Mouse (Mus musculus): Measurements from ENCODE around the gene H2afy2. TPM values are rescaled to one million over a fixed set of nuclear protein-coding genes. Genes with fewer than 3 reads are reported as not detected.

Gene H2afy2
- 1 to 10 TPM in 1 of 2 experiments, under 1 TPM in 1; 0.52 to 1.0 TPM for total RNA-seq (2021)
- long read RNA-seq, experiment 1, partial matches to known transcripts = 0 of 1 reads
- long read RNA-seq, experiment 1, other reads (novel, unspliced or antisense) = 0 of 1 reads
- long read RNA-seq, experiment 2, partial matches to known transcripts = 0 of 1 reads
- long read RNA-seq, experiment 2, other reads (novel, unspliced or antisense) = 1 of 1 reads

DNA sequence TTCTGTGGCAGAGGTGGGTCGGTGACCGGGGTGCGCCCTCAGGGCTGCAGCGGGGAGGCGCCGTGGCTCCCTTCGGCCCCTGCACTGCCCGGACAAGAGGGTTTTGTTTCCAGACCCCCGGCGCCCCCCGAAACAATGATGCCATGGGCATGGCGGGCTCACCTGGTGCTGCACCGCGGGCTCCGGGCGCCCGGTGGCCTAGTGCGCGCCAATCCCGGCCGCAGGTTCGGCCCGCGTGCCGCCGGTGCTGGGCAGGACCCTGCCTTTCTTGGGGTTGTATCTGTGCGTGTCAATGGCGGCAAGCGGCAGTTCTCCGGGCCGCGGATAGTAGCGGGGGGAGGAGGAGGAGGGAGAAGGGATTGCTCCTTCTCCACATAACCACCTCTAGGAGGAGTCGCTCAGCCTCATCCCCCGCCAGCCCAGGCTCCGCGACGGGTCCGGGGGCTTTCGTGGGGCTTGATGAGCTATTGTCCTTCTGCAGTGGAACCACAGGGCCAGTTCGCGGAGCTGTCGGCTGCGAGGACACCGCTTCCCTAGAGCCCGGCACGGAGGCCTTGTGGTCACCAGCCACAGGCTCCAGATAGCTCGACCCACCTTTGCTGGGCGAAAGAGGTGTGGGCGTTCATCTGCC, at the start of gene H2afy2:
H2afy2 (minus strand) TSS at position 527 of the 631 bp plus-strand sequence.
- intact Hi-C loops (cut with DNase I) = no loop called here
- DNase-seq = peak; percentile 33 to 36

DNA sequence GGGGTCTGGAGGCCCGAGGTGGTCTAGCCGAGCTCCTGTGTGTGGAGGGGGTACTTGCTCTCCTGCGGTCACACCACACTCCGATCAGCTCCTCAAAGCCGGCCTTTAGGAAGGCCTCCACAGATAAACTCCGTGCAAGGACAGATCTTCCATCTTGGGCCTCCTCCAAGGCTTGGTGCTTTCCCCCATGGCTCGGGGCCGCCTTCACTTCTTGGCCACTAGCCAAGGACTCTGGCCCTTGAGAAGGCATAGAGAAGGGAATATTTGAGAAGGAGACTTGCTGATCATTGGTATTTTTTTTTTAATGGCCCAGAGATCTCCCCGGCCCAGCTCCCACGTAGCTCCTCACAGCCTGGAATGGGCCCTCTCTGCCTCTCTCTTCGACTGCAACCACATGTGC, 48.8 kb upstream of the H2afy2 start:
- intact Hi-C loops (cut with DNase I) = no loop called here
- no peak for DNase-seq

DNA sequence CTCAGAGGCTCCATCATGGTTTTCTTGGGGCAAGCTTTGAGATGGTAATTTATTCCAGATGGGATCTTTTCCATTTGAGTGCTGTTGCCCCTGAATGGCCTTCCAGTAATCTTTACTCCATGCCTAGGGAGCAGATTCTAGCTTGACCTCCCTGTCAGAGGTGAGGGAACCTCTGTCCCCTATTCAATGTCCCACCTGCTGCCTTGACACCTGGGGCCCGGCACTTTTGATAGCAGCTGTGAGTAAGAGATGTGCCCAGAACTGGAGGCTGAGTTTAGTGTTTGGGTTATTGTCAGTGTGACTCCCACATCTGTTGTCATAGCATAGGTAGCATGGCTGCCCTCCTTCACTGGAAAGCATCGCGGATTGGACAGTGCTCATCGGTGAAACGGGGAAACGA, 47.8 kb upstream of the H2afy2 start:
- no peak for DNase-seq
- intact Hi-C loops (cut with DNase I) = no loop called here

DNA sequence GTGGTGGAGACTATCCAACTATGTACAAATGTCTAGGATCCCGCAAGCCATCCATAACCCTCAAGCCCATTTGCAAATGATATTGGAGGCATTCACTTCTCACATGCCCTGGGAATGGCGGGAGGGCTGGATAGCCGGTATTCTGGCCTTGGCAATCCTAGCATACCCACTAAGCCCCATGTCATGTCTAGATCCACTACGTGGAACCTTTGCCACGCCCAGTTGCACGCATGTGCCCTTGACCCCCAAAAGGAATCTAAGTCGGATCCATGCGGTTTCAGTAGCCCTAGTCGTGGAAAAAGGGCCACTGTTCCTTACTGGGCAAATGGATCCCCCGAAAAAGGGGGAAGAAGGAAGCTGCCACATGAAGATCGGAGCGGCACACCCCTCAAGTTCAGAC, 47.3 kb upstream of the H2afy2 start:
- no peak for DNase-seq
- intact Hi-C loops (cut with DNase I) = no loop called here

DNA sequence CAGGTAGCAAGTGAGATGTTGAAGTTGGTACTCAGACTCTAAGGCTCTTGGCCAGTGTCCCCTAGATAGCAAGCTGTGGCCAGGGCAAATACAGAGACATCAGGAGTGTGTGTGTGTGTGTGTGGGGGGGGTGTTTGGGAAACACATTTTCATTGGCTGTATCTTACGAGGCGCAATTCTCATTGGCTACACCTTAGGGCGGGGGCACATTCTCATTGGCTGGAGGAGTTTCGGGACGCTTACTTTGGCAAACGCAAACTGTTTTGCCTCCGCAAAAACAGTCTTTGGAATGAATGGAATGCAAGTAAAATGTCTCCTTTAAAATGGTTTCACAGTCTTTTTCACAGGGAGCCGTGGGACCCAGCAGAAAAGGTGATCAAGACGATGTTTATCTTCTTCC, 46.9 kb upstream of the H2afy2 start:
- intact Hi-C loops (cut with DNase I) = no loop called here
- DNase-seq = no peak

DNA sequence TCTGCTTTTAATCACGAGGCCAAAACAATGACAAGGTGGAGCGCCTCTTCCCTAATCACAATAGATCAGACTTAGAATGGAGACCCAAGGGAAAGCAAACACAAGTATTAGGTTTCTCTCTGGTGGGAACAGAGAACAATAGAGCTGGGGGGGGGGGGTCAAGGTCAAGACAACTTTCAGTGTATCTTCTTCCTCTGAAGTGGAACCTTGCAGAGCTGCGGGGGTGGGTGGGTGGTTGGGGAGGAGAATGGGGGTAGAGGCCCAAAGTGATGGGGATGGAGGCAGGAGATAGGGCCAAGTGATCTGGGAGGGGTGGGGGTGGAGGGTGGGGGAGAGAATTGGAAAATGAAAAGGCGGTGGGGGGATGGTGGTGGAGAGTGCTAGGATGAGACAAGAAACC, 45.1 kb upstream of the H2afy2 start:
- DNase-seq = no peak
- intact Hi-C loops (cut with DNase I) = no loop called here

DNA sequence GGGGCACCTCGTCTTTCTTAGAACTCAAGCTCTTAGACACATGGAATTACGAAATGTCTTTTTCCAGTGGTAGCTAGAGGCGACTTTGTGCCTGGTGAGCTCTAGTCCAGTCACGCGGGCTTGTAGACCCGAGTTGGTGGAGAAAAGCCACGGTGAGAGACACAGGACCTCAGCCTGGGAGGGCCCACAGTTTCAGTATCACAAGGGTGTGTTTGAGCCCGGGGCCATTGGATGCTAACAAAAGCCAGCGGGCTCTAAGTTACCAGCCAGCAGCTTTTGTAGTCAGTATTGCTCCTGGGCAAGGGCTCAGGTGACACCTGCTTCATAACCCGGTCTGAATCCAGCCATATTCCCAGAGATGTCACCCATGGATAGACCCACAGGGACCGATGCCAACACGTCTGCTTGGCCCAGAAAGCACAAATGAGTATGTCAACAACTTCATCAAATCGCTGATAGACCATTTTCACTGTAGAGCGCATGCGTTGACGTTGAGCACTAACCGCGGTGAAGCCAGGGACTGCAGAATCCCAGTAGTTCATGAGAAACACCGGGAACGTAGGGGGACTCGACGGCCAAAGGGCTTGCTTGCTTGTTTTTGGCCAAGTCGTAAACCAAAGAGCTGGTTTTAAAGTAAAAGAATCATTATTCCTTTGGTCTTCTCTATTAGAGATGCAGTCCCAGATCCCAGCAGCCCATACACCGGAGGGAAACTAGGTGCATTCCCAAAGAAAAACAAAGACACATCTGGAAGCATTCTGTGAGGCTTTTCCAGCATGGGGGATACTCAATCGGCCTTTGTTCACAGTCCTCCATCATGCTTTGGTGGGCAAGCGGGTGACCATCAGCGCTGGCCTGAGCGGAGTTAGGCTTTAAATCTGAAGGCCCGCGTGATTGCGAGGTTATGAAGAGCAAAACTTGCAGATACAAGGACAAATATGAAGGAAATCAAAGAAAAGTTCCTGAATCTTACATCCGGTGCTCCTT, 44.3 kb upstream of the H2afy2 start:
- intact Hi-C loops (cut with DNase I) = no loop called here

DNA sequence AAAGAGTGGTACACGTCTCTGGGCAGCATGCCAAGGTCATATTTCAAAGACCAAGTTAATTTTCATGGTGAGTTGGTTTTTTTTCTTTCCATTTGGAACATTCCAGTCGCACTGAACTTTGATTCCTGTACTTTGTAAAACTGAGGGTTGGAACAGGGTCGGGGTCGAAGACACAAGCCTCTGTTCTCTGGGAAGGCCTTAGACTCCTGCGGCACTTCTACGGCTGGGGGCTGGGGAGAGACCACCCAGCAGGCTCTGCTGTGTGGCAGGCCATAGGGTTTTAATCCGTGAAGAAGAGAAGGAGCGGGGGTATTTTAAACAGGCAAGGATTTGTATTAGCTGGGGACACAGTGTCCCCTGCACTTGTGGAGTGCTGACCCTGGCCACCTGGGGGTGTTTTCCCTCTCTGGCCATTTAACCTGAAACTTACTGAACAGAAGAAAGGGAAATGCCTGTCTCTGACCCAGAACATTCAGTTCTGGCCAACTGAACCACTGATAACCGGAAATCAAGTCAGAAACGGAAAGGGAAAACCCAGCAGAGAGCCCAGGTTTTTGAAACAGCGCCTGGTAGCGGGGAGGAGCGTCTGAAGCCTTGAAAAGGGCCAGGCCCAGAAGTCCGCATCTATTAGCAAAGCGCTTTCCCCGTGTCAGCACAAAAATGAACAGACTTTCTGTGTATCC, 42.9 kb upstream of the H2afy2 start:
- intact Hi-C loops (cut with DNase I) = no loop called here
- no peak for DNase-seq

More for the DNA sequence above, 44.3 kb upstream of the H2afy2 start:
- DNase-seq = no peak

DNA sequence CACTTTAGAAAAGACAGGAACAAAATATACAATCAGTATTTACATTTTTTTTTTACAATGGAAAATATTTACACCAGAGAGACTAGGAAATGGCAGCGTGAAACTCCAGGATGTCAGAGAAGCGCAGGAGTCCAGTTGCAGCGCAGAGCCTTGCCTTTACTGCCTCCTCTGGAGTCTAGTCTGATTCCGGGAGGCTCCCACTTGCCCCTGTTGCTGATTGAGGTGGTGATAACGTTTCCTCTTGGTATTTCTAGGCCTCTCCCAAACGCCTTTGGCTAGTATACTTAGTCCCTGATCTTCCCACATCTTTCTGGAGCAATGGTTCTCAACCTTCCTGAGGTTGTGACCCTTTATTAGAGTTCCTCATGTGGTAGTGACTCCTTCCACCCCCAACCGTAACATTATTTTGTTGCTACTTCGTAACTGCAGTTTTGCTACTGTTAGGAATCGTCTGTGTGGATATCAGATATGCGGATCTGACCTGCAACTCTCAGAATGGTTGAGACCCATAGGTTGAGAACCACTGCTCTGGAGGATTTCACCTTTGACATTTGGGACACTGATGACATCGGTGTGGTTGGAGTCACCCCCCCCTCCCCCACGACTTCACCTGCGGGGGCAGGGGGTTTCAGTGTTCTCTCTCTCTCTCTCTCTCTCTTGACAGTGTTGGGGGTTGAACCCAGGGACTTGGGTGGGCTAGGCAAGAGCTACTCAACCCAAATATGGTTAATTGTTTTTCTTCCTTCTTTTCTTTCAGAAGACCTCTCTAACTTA, 42.2 kb upstream of the H2afy2 start:
- intact Hi-C loops (cut with DNase I) = no loop called here
- no peak for DNase-seq

DNA sequence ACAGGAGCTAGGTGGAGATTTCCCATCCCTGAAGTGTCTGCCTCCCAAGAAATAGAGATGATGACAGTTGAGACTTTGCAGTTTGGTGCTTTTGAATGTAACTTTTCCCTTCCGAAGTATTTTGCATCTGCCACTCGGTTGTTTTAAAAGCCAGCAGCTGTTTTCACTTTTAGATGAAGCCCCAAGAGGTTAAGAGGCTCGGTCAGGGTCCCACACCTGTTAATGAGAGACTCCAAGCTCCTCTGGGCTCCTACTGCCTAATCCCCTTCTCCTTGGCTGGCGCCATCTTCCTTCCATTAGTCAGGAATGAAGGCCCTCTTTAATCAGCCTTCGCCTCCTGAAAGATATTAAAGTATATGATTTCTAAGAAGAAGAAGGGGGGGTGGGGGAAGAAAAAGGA, 41.6 kb upstream of the H2afy2 start:
- intact Hi-C loops (cut with DNase I) = no loop called here
- no peak for DNase-seq

DNA sequence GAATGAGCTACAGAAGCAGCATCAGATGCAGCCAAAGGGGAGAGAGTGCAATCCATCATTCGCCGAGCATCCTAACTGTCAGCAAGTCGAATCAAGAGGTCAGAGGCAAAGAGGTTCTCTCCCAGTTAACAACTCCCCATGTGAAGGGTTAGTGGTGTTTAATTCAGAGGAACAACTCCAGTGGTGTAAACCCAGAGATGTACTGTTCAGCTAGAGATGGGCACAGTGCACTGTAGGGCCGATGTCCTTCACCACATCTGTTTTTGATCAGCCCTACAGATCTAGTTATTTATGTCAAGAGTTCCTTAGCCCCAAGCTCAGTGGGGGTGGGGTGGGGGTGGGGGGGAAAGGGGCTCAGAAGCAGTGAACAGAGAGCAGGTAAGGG, 39.8 kb upstream of the H2afy2 start:
- DNase-seq = no peak
- intact Hi-C loops (cut with DNase I) = no loop called here

DNA sequence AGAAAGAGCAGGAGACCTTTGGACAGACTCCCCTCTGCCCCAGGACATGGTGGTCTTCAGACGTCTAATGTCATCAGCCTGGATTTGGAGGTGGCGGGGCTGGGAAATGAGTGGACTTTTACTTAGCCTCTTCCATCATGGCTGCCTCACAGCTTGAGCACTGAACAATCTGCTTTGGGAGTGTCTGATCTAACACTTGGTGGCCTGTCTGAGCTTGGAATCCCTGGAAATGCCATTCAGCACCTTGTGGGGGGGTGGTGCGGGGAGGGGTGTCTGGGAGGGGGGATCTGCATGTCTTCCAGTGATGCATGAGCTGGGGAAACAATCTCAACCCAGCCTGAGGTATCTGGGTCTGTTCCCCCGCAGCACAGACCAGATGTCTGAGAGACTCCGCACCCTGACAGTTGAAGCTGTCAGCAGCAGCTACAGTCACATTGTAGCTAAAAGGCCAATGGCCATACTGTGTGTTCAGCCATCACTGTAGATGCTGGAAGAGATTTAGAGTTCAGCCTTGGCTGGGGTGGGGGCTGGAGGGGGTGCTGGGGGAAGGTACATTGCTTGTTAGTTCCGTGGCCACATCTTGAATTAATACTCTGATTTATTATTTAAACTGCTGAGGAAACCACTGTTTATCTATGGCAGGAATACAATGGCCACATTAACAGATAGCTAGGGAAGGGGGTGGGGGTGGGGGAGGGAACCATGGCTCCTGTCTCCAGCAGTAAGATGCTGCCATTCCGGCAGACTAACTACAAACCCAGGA, 39.2 kb upstream of the H2afy2 start:
- intact Hi-C loops (cut with DNase I) = no loop called here
- no peak for DNase-seq

DNA sequence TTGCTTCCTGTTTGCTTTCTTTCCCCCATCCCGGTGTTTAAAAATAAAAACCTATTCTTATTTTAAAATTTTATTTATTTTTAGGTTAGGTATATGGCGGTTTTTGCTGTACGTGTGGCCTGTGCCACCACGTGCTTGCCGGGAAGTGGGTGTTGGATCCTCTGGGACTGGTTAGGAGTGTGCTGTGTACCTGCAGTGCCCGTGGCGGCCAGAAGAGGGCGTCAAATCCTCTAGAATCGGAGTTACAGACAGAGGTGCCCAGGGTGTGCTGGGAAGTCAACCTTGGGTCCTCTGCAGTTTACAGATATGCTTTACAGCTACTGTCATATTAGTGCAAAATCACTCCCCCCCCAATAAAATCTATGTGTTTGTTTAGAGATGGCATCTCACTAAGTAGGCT, 36.1 kb upstream of the H2afy2 start:
- no peak for DNase-seq
- intact Hi-C loops (cut with DNase I) = no loop called here

DNA sequence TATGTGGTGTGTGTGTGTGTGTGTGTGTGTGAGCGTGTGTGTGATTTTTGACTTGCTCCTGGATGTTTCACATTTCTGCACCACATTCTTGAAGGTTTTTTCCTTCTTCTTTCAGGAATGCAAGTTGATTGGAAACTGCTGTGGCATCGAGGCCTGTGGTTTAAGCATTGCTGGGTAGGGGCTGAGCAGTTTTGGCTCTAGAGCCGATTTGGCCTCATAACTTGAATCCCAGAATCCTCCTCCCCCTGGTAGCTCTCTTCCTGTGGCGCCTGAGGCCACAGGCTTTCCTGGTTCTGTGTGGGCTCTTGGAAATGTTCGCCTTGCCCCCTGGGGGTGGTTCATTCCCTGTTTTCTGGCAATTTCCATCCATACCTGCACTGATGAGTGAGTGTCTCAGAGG, 28.0 kb upstream of the H2afy2 start:
- intact Hi-C loops (cut with DNase I) = no loop called here
- no peak for DNase-seq

DNA sequence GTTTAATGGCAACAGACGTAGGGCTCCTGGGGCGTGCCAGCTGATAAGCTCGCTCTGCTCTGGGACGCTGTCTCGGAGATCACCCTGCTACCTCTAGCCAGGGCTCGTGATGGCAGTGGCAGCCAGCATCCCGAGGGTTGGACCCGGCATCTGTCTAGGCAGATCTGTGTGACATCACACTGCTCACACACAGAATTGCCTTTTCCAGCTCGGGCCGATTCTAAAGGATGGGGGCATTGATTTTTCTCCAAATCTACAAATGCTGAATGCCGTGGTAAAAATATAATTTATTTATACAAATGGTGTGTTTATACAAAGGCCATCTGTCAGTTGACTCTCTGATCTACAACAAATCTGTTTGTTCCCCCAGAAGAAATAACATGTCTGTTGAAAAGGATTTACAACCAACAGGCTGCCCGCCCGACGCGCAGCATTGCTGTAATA, 14.2 kb upstream of the H2afy2 start:
- intact Hi-C loops (cut with DNase I) = no loop called here
- DNase-seq = no peak

DNA sequence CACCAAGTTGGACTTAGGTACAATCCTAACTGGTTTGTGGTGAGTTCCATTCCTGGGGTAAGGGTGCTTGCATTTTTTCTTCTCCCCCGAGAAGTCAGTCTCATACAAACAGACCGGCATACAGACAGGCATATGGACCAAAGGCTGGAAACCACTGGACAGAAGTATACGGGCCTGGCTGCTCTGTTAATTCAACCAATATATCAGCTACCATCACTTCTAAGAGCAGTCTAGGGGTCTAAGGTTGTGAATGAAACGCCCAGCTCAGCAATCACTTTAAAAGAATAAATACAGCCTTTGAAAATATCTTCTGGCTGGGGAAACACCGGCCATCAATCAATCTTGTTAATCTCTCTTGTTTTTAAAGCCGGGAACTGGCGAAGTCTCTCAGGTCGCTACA, 11.5 kb upstream of the H2afy2 start:
- intact Hi-C loops (cut with DNase I) = no loop called here
- DNase-seq = no peak

DNA sequence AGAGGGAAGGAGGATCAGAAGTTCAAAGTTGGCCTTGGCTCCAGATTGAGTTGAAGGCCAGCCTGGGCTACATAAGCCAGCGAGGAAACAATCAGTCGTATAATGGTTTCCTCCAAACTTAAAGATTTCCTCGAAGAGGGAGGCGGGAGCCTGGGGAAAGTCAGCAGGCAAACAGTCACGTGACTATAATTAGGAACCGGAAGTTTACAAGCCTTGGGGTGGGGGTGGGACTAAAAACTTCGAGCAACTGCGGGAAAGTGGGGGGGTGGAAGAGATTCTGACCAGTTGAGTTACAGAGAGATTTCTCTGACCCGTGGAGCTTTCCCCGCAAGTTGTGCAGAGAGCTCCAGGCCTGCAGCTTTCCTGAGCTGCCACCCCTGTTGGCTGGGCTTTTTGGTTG, 11.0 kb upstream of the H2afy2 start:
- intact Hi-C loops (cut with DNase I) = no loop called here
- DNase-seq = no peak

DNA sequence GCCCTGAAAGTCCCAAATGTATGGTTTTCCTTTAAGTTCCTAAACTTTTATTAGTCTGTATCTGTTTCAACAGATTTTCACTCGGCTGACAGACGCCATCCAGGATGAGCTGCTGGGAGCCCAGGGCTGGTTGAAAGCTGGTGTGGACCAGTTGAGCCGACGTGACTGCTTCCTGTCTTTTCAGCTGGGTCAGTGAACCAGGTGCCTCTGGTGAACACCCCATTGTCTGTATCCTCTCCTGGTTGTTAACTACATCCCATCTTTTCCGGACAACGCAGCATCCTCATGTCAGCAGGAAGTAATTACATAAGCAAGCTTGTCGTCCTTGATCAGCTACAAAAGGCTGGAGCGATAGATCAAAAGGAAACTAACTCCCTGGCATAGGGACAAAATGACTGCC, 9.1 kb upstream of the H2afy2 start:
- no peak for DNase-seq
- intact Hi-C loops (cut with DNase I) = no loop called here

DNA sequence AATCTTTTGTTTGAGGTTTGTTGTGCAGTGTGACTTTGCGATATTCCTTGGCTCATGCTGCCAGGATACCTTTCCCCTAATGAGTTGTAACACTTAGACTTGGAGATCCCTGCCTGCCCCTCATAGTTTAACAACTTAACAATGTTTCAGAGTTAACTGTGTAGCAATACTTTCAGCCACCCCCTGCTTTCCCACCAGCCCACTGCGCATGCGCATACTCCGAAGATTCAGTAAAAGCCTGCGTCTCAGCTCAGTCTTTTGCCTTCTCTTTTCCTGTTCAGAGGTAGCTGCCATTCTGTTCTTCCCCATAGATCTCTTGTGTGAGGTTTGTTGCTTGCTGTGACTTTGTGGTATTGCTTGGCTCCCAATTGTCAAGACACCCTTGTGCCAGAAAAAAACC, 4.6 kb upstream of the H2afy2 start:
- intact Hi-C loops (cut with DNase I) = no loop called here
- no peak for DNase-seq

All from gastrocnemius, postnatal 36 days (tissue).